In the genomic region with DNA sequence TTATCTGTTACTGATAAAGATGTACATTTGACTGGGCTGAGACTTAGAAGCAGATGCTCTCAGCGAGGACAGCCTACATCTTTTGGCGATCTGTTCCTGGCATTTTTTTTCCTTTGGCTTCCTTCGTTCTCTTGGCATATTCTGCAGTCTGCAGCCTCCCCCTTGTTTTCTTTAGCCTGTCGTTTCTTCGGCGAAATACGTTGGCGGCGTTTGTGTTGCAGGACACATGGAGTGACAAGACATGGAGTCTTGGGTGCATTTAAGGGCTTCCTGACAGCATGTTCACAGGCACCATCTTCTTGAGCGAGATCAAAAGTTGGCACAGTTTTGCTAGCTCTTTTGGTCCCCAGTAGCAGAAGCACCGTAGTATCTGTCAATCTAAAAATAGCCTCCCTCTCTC, we compare ENCODE assay signal across 18 mouse cellular contexts. TPM values are rescaled to one million over a fixed set of nuclear protein-coding genes. Genes with fewer than 3 reads are reported as not detected.
DNase-seq lines count a peak whose midpoint lies in the region; ATAC-seq lines count a peak whose summit lies in the region.
"Had no signal": no experiment of that assay in that cellular context is flagged by ENCODE, and none has a peak within 500 bp of the region (broad histone marks: within the 10 kb centered on the region; RNA-seq: fewer than 3 reads in every experiment).

No protein-coding gene starts in this region.

- no peak for DNase-seq in heart, postnatal 14 days
- DNase-seq in midbrain, embryonic 11.5 days (ENCODE audit: low spot score, missing footprints) = peak; percentile 78
- DNase-seq in lung, postnatal 4 days = peak; percentile 28 to 39
- no peak for DNase-seq in adrenal gland, postnatal 36 days
- DNase-seq: cerebellum, postnatal 25 days; kidney, adult 11 months; kidney, postnatal 4 days; thymus, postnatal 36 days had no signal

- H3K4me3 ChIP-seq in heart, embryonic 16.5 days (ENCODE audit: low read length) = no peak overlapping the region
- no peak overlapping the region for H3K4me3 ChIP-seq in midbrain, embryonic 11.5 days (ENCODE audit: low read depth, low read length)
- no peak overlapping the region for H3K4me3 ChIP-seq in midbrain, embryonic 15.5 days
- H3K4me3 ChIP-seq: embryonic facial prominence, embryonic 15.5 days; hindbrain, embryonic 10.5 days; limb, embryonic 15.5 days; neural tube, embryonic 12.5 days had no signal

- ATAC-seq in heart, embryonic 16.5 days (replicated peaks; ENCODE audit: extremely low read depth, insufficient read depth, low FRiP score) = no peak
- ATAC-seq in midbrain, embryonic 11.5 days (ENCODE audit: low FRiP score) = no peak
- ATAC-seq in midbrain, embryonic 15.5 days (replicated peaks) = no peak
- no peak for ATAC-seq in cerebellum, adult (ENCODE audit: insufficient number of reproducible peaks, low FRiP score, low TSS enrichment)
- ATAC-seq: midbrain, embryonic 16.5 days had no signal

- no peak overlapping the region for H3K9ac ChIP-seq in heart, embryonic 16.5 days (ENCODE audit: low read length)
- no peak overlapping the region for H3K9ac ChIP-seq in midbrain, embryonic 11.5 days (ENCODE audit: low read length)
- H3K9ac ChIP-seq in midbrain, embryonic 15.5 days = no peak overlapping the region
- H3K9ac ChIP-seq: embryonic facial prominence, embryonic 15.5 days; limb, embryonic 15.5 days; neural tube, embryonic 12.5 days had no signal

- peaks cover 9% of the 10 kb centered on the region for H3K27me3 ChIP-seq in heart, embryonic 16.5 days (ENCODE audit: control insufficient read depth, insufficient read depth, low read length)
- no peaks in the 10 kb centered on the region for H3K27me3 ChIP-seq in midbrain, embryonic 11.5 days (ENCODE audit: control insufficient read depth, insufficient read depth, low read length)
- H3K27me3 ChIP-seq in midbrain, embryonic 15.5 days (replicated peaks) = peaks cover 3% of the 10 kb centered on the region; the same call in 1 of the 2 replicates

- no peaks in the 10 kb centered on the region for H3K36me3 ChIP-seq in heart, embryonic 16.5 days (ENCODE audit: control insufficient read depth, insufficient read depth)
- H3K36me3 ChIP-seq in midbrain, embryonic 11.5 days (ENCODE audit: control insufficient read depth, insufficient read depth, low read length) = no peaks in the 10 kb centered on the region
- no peaks in the 10 kb centered on the region for H3K36me3 ChIP-seq in midbrain, embryonic 15.5 days (replicated peaks)
- H3K36me3 ChIP-seq: embryonic facial prominence, embryonic 15.5 days; hindbrain, embryonic 10.5 days; limb, embryonic 15.5 days; neural tube, embryonic 12.5 days had no signal

- WGBS in heart, embryonic 16.5 days = 58% methylated on average over 11 of the region's 11 CpGs
- 88% methylated on average over 11 of the region's 11 CpGs for WGBS in midbrain, embryonic 11.5 days
- WGBS in midbrain, embryonic 15.5 days = 82% methylated on average over 11 of the region's 11 CpGs

- H3K4me1 ChIP-seq in heart, embryonic 16.5 days (ENCODE audit: control insufficient read depth, insufficient read depth, low read length) = peaks cover 24% of the 10 kb centered on the region
- peaks cover 3% of the 10 kb centered on the region; the same call in 1 of the 2 replicates for H3K4me1 ChIP-seq in midbrain, embryonic 11.5 days (ENCODE audit: control insufficient read depth, insufficient read depth, low read length)
- peaks cover 13% of the 10 kb centered on the region for H3K4me1 ChIP-seq in midbrain, embryonic 15.5 days

- H3K4me2 ChIP-seq in heart, embryonic 16.5 days (ENCODE audit: low read depth, low read length) = peak overlapping the region; percentile 14; the same call in 1 of the 2 replicates
- H3K4me2 ChIP-seq in midbrain, embryonic 11.5 days = no peak overlapping the region
- H3K4me2 ChIP-seq in midbrain, embryonic 15.5 days = no peak overlapping the region
- H3K4me2 ChIP-seq: embryonic facial prominence, embryonic 15.5 days; limb, embryonic 15.5 days; neural tube, embryonic 12.5 days had no signal

- intact Hi-C loops in heart, postnatal 14 days (cut with DNase I) = no loop called here

- H3K9me3 ChIP-seq in heart, embryonic 16.5 days (replicated peaks; ENCODE audit: control insufficient read depth, low read length) = no peaks in the 10 kb centered on the region
- H3K9me3 ChIP-seq in midbrain, embryonic 11.5 days (ENCODE audit: control insufficient read depth, low read length) = no peaks in the 10 kb centered on the region
- no peaks in the 10 kb centered on the region for H3K9me3 ChIP-seq in midbrain, embryonic 15.5 days
- H3K9me3 ChIP-seq: embryonic facial prominence, embryonic 15.5 days; hindbrain, embryonic 10.5 days; limb, embryonic 15.5 days; neural tube, embryonic 12.5 days had no signal

- no peak overlapping the region for H3K27ac ChIP-seq in heart, embryonic 16.5 days (ENCODE audit: low read length)
- no peak overlapping the region for H3K27ac ChIP-seq in midbrain, embryonic 11.5 days (ENCODE audit: low read depth, low read length)
- H3K27ac ChIP-seq in midbrain, embryonic 15.5 days = no peak overlapping the region
- H3K27ac ChIP-seq: embryonic facial prominence, embryonic 15.5 days; hindbrain, embryonic 10.5 days; limb, embryonic 15.5 days; macrophage; neural tube, embryonic 12.5 days had no signal

RNA-seq across cellular contexts. Expression of a gene that starts 1.2 kb away (rescaled TPM):
- 0.47 and 2.7 TPM in 2 replicates for polyA plus RNA-seq in heart, embryonic 16.5 days (2015; fragmentation: Nextera tagmentation; extraction: Ambion mirVana)
- not detected for total RNA-seq in heart, postnatal 14 days (2021)
- polyA plus RNA-seq in midbrain, embryonic 11.5 days (2014; fragmentation: Nextera tagmentation; extraction: Ambion mirVana) = 0.15 TPM in 1 of 2 replicates, not detected in the other
- 0.83 and 1.2 TPM in 2 replicates for polyA plus RNA-seq in midbrain, embryonic 15.5 days (2015; fragmentation: Nextera tagmentation; extraction: Ambion mirVana)
- not detected for total RNA-seq in adrenal gland, postnatal 36 days (2021)
- total RNA-seq: gastrocnemius, adult 8-10 months had no signal
- polyA plus RNA-seq: macrophage had no signal

RNA-seq across cellular contexts. Expression of a gene that starts 13.0 kb away (rescaled TPM):
- 17.0 and 18.2 TPM in 2 replicates for polyA plus RNA-seq in heart, embryonic 16.5 days (2015; fragmentation: Nextera tagmentation; extraction: Ambion mirVana)
- 1 to 10 TPM; 7.9 TPM for total RNA-seq in heart, postnatal 14 days (2021)
- 30.1 and 32.1 TPM in 2 replicates for polyA plus RNA-seq in midbrain, embryonic 11.5 days (2014; fragmentation: Nextera tagmentation; extraction: Ambion mirVana)
- 30.6 and 31.7 TPM in 2 replicates for polyA plus RNA-seq in midbrain, embryonic 15.5 days (2015; fragmentation: Nextera tagmentation; extraction: Ambion mirVana)
- total RNA-seq in adrenal gland, postnatal 36 days (2021) = 10 to 100 TPM in 1 of 2 experiments, 1 to 10 TPM in 1; 5.9 to 11.6 TPM

RNA-seq across cellular contexts. Expression of a gene that starts 27.4 kb away (rescaled TPM):
- 4.3 and 4.4 TPM in 2 replicates for polyA plus RNA-seq in heart, embryonic 16.5 days (2015; fragmentation: Nextera tagmentation; extraction: Ambion mirVana)
- total RNA-seq in heart, postnatal 14 days (2021) = 10 to 100 TPM; 20.6 to 21.9 TPM
- polyA plus RNA-seq in midbrain, embryonic 11.5 days (2014; fragmentation: Nextera tagmentation; extraction: Ambion mirVana) = 11.7 and 17.2 TPM in 2 replicates
- 28.4 and 33.9 TPM in 2 replicates for polyA plus RNA-seq in midbrain, embryonic 15.5 days (2015; fragmentation: Nextera tagmentation; extraction: Ambion mirVana)
- total RNA-seq in adrenal gland, postnatal 36 days (2021) = 10 to 100 TPM; 33.3 to 34.0 TPM

Comparison
In these comparisons a context has a peak if more than half of its experiments do, and no peak if none do; other contexts are left out.
1. DNase-seq: peak in midbrain, embryonic 11.5 days (single experiment) and lung, postnatal 4 days (2 of 2); none in heart, postnatal 14 days (0 of 2) and adrenal gland, postnatal 36 days (0 of 2).